Mouse (Mus musculus) heart, postnatal 36 days (tissue): ENCODE data around the gene 2510009E07Rik. TPM values are rescaled to one million over a fixed set of nuclear protein-coding genes. Genes with fewer than 3 reads are reported as not detected.
"Not testable (repeated sequence)": the region's sequence is repeated elsewhere in the genome, so short reads cannot be mapped to it uniquely, and the experiment has no call there.

Experiments
- DNase-seq, 2 experiments: peaks; one replicate each; pipeline ENCODE4 v3.0.0; 2021 to 2022
- intact Hi-C: fragments of 180-260 bp; cut with DNase I; formaldehyde crosslinking; loops from one replicate; pipeline ENCODE4 v1.15.1; 2025
- total RNA-seq, 2 experiments: library from RNA; stranded (reverse); gene quantifications; 2 replicates each; pipeline ENCODE4 v1.2.3; 2021

Gene 2510009E07Rik
- total RNA-seq, 2 experiments from 2014 or later: 22.9 to 23.8 TPM

DNA sequence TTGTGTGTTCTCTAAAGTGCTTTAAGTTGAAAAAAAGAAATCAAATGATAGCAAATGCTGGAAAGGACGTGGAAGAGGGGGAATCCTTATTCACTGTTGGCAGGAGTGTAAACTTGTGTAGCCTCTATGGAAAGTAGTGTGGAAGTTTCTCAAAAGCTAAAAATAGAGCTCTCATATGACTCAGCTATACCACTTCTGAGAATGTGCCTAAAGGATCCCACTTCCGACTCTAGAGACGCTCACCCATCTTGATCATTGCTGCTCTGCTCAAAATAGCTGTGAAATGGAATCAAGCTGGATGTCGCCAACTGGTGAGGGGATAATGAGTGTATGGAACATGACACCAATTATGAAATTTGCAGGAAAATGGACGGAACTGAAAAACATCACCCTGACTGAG is 7.1 kb downstream of the 2510009E07Rik start:
- no peak for DNase-seq
- intact Hi-C loops: no loop called here

DNA sequence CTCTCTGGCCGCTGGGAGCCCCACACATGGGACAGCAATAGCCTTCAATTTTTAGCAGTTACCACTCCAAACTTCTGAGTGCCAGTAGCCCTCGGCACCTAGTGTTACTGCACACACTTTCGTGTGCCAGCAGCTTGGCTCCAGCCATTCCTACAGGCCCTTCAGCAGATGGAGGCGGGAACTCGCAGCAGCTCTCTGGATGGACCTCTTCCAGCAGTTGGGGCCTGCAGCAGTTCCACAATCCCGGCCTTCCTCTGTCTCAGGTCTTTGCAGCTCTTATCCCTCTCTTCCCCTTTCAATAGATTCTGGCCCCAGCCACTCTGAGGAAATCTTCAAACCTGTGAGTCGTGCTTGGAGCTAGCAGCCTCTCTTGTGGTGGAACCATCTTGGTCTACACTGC is 17.7 kb downstream of the 2510009E07Rik start:
- DNase-seq: no peak
- intact Hi-C loops: no loop called here

DNA sequence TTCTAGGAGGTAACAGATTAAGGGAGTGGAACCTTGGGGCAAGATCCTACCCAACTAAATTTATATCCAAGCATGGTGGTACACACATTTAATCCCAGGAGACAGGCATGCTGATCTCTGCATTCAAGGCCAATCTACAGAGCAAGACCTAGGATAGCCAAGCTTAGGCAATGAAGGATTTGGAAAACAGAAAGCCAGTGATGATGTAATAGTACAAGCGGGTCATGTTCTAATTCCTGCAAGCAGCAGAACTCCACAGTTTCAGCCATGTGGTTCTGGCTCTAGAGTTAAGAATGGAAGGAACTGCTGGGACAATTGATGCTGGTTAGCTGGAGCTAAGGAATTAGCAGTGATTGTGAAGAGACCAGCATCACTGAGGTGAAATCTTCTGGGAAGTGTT is 20.8 kb downstream of the 2510009E07Rik start:
- DNase-seq, intact Hi-C loops: not testable (repeated sequence)

- intact Hi-C loops, DNase-seq: not testable (repeated sequence)
These were observed 21.4 kb downstream of the 2510009E07Rik start for GRCm38 (mm10) chr16:21673046-21673445.

- no peak for DNase-seq
- intact Hi-C loops: no loop called here
These were observed 22.6 kb downstream of the 2510009E07Rik start for GRCm38 (mm10) chr16:21671878-21672277.

- DNase-seq: no peak
- intact Hi-C loops: no loop called here
These were observed 29.0 kb downstream of the 2510009E07Rik start for GRCm38 (mm10) chr16:21665423-21665986.

DNA sequence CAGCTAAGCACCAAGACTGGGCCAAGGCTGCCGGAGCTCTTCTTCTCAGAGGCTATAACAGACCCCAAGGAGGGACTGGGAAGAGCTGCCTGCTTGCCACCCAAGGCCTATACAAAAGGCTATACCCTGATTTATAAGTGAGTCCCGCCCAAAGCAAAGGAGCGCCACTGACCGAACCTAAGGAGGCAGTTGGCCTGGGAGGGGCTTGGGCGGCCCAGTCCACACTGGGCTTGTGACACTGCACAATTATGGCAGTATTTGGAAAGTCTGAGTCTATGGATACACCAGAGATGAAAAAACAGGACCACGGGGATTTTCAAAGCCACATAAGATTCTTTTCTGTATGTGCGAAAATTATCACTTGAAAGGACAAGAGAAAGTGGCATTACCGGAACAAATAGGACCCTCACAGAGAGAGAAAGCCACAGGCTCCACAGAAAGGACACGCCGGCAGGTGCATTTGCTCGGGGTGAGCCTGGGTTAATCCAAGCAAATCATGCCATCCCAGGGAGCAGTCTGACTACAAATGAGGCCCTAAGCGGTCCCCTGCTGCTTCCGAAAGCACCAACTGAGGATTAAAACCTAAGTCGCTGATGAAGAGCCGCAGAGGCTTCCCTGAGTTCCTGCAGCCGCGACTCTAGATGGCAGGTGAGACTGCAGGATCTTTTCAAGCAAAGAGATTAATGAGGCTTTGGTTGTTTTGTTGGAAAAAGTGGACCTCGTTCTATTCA is 29.7 kb downstream of the 2510009E07Rik start:
- intact Hi-C loops: no loop called here
- no peak for DNase-seq

DNA sequence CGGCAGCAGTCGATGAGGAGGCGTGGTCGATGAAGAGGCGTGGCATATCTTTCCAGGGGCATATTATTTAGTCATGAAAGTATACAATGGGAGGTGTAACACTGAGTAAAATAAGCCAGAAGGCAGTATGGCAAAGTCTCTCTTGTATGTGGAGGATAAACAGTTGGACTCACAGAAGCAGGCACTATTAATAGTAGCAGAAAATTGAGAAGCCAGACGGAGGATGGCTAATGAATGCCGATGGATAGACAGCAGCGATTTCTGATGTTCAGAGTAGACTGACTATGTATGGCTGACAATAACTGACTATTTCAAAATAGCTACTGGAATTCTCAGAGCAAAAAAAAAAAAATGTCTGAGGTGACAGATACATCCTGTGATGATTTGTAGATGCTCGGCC is 38.5 kb downstream of the 2510009E07Rik start:
- no peak for DNase-seq
- intact Hi-C loops: loop anchor here (2.0 kb wide), 1 partner anchor 39 kb away; the partner anchor contains the start of gene 2510009E07Rik

- intact Hi-C loops: loop anchor here (2.0 kb wide), 1 partner anchor 40 kb away; the partner anchor contains the start of gene 2510009E07Rik
- peak in 1 of 2 experiments; percentile 27 for DNase-seq
These were observed 39.2 kb downstream of the 2510009E07Rik start for GRCm38 (mm10) chr16:21655291-21655690.

DNA sequence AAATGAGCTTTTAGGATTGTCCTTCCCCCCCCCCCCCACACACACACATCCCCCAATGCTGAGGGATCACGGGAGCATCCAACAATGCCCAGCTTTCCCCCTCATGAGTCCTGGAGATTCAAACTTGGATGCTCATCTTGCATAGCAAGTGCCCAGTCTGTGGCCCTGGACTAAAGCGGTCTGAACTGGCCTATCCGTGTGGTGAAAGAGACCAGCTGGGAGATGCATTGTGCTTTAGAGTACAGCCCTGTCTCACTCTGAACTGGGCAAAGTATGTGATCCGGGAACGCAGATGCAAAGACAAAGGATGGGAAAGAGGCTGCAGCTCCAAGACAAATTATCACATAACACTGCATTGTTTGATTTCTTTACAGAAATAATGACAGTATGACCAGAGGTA is 40.1 kb downstream of the 2510009E07Rik start:
- DNase-seq: no peak
- intact Hi-C loops: loop anchor here (2.0 kb wide), 1 partner anchor 40 kb away; the partner anchor contains the start of gene 2510009E07Rik

DNA sequence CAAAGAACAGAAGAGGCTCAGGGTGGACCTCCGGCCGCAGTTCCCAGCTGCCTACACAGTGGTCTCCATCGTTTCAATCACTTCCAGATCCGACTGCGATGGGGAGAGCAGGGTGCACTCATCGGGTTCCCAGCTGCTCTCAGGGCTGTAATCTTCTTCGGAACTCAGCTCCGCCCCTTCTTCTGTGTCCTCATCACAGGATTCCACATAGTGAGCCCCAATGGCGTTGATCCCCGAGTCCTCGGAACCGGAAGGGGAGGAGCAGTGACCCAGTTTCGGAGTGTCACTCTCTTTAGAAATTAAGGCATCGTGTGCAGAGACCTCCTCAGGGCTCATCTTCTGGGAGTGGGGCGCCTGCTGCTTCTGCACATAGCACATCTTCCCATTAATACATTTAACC is 41.3 kb downstream of the 2510009E07Rik start:
- DNase-seq: no peak
- intact Hi-C loops: no loop called here

DNA sequence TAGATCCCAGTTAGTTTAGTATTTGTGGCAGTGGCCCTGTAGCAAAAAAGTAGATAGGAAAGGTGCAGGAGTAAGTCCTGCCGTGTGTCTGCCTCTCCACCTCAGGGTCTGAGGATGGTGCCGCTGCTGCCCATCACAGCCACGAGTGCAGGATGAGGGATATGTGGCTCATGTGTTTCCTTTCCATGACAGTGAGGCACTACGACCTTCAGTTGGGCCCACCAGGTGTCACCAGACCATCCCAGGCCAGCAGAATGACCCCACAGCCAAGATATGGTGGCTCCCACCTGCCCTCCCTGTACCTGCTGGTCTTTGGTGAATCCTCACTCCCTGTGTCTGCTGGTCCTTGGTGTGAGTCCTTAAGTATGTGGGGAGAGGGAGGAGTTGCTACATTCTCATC is 43.3 kb downstream of the 2510009E07Rik start:
- DNase-seq: no peak
- intact Hi-C loops: no loop called here

DNA sequence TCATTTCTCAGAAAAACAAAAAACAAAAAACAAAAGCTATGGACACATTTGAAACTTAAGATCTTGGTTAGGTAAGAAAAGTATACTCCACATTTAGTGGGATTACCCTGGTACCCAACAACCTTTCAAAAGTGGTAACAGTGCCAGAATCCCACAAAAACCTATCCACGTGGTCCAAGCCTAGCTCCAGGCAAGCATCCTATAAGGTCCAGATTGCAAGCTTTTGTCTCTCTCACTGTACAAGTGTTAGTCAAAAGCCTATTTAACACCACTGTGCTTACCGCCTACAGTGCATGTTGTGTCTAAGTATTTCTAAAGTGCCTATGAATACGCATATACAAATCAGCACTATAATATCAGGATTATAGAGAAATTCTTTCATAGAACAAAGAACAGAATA is 44.2 kb downstream of the 2510009E07Rik start:
- DNase-seq: no peak
- intact Hi-C loops: no loop called here

GRCm38 (mm10) chr16:21648800-21649199 is 45.7 kb downstream of the 2510009E07Rik start:
- DNase-seq: no peak
- intact Hi-C loops: no loop called here

DNA sequence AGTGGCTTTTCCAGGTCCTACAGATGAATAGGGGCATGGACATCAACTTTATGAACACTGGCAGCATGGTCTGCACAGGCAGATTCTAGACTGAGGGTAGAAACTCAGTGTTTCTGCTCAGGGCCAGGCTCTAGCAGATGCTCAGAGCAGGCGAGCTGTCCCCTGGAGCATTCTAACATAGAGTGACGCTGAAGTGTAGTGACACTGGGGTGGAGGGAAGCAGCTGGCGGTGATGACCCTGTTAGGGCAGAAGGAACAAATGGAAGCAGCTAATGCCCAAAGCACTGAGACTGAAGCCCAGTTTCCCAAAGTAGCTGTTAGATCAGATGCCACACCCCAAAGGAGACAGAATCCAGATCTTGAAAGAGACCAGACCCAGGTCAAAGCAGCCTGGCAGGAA is 48.0 kb downstream of the 2510009E07Rik start:
- intact Hi-C loops: no loop called here

GRCm38 (mm10) chr16:21645915-21646314 is 48.5 kb downstream of the 2510009E07Rik start:
- intact Hi-C loops: no loop called here
- peak in 1 of 2 experiments; percentile 32 for DNase-seq

More for the DNA sequence above, 48.0 kb downstream of the 2510009E07Rik start:
- no peak for DNase-seq

GRCm38 (mm10) chr16:21644574-21644973 is 49.9 kb downstream of the 2510009E07Rik start:
- DNase-seq: no peak
- intact Hi-C loops: no loop called here

DNA sequence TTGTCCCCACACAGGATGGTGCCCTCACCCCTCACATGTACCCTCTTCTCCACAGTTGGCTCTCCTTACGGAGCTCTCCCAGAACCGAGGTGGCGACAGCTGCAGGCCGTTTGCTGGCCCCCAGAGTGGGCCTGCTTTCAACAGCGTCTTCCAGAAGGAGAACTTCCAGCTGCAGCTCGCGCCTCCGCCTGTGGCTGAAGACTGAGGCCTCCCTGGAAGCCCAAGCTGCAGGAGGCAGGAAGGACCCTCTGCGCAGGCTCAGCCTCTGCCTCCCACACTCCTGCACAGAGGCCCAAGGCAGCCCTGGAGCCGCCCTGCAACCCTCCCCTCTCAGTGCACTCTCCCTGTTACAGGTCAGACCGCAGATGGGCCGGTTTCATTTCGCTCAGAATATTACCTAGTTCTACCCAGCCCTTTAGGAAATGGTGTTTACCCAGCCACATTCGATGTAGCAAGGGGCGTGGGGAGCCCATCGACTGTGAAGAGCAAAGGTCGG is 50.4 kb downstream of the 2510009E07Rik start:
- intact Hi-C loops: no loop called here
- DNase-seq: peak; percentile 64 to 68

DNA sequence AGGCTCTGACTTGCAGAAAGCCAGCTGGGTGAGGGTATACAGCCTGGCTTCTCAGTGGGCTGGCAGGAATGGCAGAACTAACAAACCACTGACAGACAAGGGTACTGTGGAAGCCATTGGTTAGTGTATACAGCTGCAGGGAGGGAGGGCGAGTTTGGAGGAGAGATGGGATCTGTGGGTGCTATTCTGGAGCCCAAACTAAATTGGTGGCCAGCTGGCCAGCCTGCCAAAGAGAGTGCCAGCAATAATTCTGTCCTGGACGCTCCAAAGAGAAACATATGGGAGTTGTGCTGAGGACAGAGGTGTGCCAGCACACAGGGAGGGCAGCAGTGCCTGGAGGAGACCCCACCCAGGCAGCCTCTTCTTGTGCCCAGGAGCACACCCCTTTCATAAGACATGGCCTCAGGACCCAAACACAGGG is 50.8 kb downstream of the 2510009E07Rik start:
- intact Hi-C loops: no loop called here
- peak in 1 of 2 experiments; percentile 24 for DNase-seq

DNA sequence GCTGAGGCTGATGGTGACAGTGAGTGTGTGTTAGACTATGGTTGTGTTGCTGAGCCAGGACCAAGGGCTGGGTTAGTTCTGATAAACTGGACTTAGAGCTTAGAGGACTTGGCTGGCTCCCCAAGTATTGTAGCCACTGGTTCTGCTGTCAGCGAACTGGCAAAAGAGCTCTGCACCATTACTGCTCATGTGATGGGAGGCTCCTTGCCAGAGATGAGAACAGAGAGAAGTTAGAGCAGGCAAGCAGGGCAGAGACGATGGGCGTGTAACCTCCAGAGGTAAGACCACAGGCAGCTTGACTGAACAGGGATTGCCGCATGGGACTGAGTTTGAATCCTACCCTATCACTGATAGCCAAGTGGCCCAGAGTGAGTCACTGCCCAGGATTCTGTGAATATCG is 51.6 kb downstream of the 2510009E07Rik start:
- peak in 1 of 2 experiments; percentile 32 for DNase-seq
- intact Hi-C loops: no loop called here

GRCm38 (mm10) chr16:21641944-21642343 is 52.5 kb downstream of the 2510009E07Rik start:
- peak; percentile 26 to 41 for DNase-seq
- intact Hi-C loops: loop anchor here (1.0 kb wide), 1 partner anchor 52 kb away; the partner anchor contains the start of gene 2510009E07Rik
